Mouse (Mus musculus): Measurements from ENCODE around the gene Gdf1. TPM values are rescaled to one million over a fixed set of nuclear protein-coding genes. Genes with fewer than 3 reads are reported as not detected.

Gdf1 gene
- polyA plus RNA-seq, 1 experiment from 2014 or later, result 0.18 TPM

GRCm38 (mm10) chr8:70370476-70370875, 40.9 kb downstream of the Gdf1 start:
- H3K9me3 ChIP-seq (replicated peaks; ENCODE audit: control insufficient read depth, low read length), result no peaks in the 10 kb centered on the region
- peaks cover 46% of the 10 kb centered on the region for H3K27me3 ChIP-seq (ENCODE audit: control insufficient read depth, insufficient read depth, low read depth, low read length)
- H3K9ac ChIP-seq (ENCODE audit: low read depth, low read length), result no peak overlapping the region
- no peak for ATAC-seq (ENCODE audit: low read depth)
- no peak overlapping the region for H3K4me2 ChIP-seq (ENCODE audit: low read depth, low read length)
- no peak overlapping the region for H3K4me3 ChIP-seq (ENCODE audit: low read depth, low read length)
- H3K27ac ChIP-seq (ENCODE audit: low read length), result no peak overlapping the region
- 80% methylated on average over 7 of the region's 7 CpGs for WGBS (ENCODE audit: insufficient replicate concordance)
- peaks cover 27% of the 10 kb centered on the region for H3K4me1 ChIP-seq (ENCODE audit: control insufficient read depth, low read depth, low read length)
- H3K36me3 ChIP-seq (ENCODE audit: control insufficient read depth, insufficient read depth), result no peaks in the 10 kb centered on the region

DNA sequence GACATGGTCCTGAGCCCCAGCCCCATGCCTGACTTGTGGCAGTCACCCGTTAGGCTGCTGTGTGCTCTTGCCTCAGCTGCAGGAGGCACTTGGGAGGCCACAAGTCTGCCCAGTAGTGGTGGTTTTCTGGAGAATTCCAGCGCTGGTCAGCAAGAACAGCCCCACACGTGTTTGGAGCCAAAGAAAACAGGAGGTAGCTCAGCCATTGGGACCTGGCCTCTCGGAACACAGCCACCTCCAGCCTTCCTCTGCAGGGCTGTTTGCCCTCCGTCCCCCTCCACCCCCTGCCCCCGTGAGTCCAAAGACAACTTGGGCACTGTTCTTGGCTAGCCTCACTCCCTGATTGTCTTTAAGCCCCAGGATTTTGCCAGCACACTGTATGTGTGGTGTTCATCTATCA, 42.3 kb downstream of the Gdf1 start:
- H3K9ac ChIP-seq (ENCODE audit: low read depth, low read length), result no peak overlapping the region
- no peak overlapping the region for H3K4me3 ChIP-seq (ENCODE audit: low read depth, low read length)
- H3K27ac ChIP-seq (ENCODE audit: low read length), result no peak overlapping the region
- 40% methylated on average over 6 of the region's 6 CpGs for WGBS (ENCODE audit: insufficient replicate concordance)
- no peak for ATAC-seq (ENCODE audit: low read depth)
- H3K9me3 ChIP-seq (replicated peaks; ENCODE audit: control insufficient read depth, low read length), result no peaks in the 10 kb centered on the region
- H3K36me3 ChIP-seq (ENCODE audit: control insufficient read depth, insufficient read depth), result no peaks in the 10 kb centered on the region
- H3K4me1 ChIP-seq (ENCODE audit: control insufficient read depth, low read depth, low read length), result peaks cover 33% of the 10 kb centered on the region
- no peak overlapping the region for H3K4me2 ChIP-seq (ENCODE audit: low read depth, low read length)
- H3K27me3 ChIP-seq (ENCODE audit: control insufficient read depth, insufficient read depth, low read depth, low read length), result peaks cover 61% of the 10 kb centered on the region

DNA sequence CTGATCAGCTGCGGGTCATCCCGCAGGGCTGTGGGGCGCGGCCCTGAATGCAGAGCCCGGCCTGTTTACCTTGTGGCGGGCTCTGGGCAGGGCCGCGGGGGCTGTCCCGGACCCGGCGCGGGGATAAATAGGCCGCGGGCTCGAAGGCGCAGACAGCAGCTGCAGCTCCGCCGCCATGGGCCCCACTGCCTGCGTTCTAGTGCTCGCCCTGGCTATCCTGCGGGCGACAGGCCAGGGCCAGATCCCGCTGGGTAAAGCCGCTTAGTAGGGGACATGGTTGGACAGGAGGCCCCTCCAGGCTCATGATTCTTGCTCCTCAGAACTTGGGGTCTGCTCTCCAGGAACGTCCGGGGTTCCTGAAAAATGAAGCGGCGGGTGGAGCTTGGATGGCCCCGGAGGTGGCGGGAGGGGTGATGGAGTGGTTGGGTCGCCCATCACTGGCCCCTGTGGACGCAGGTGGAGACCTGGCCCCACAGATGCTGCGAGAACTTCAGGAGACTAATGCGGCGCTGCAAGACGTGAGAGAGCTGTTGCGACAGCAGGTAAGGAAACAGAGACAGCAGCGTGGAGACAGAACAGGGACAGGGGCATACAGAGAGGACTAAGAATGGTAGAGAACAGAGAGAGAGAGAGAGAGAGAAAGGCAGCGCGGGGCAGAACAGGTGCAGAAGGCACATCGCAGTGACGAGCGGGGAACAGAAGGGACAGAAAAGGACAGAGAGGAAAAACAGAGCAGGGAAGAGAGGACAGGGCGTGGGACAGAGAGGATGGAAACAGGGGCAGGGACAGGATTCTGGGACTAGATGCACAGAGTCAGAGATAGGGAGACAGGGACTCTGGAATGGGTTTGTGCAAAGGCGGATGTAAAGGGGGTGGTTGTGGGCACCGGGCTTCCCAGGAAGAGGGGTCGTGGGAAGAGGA, 44.0 kb downstream of the Gdf1 start, which contains the start of gene Comp:
Gene Comp, plus strand, starts transcription at position 162 of the 921 bp plus-strand sequence.
- H3K4me3 ChIP-seq (ENCODE audit: low read depth, low read length), result peak within 1 kb of the TSS; percentile 46
- peaks cover 33% of the 10 kb centered on the region for H3K4me1 ChIP-seq (ENCODE audit: control insufficient read depth, low read depth, low read length)
- no peaks in the 10 kb centered on the region for H3K9me3 ChIP-seq (replicated peaks; ENCODE audit: control insufficient read depth, low read length)
- H3K9ac ChIP-seq (ENCODE audit: low read depth, low read length), result no peak within 1 kb of the TSS
- no peak within 1 kb of the TSS for H3K27ac ChIP-seq (ENCODE audit: low read length)
- H3K4me2 ChIP-seq (ENCODE audit: low read depth, low read length), result peak within 1 kb of the TSS; percentile 56
- 4% methylated on average over 47 of the region's 47 CpGs for WGBS (ENCODE audit: insufficient replicate concordance)
- H3K36me3 ChIP-seq (ENCODE audit: control insufficient read depth, insufficient read depth), result no peaks in the 10 kb centered on the region
- peak; percentile 14; the same call in 1 of the 2 replicates for ATAC-seq (ENCODE audit: low read depth)
- H3K27me3 ChIP-seq (ENCODE audit: control insufficient read depth, insufficient read depth, low read depth, low read length), result peaks cover 71% of the 10 kb centered on the region

- H3K4me3 ChIP-seq (ENCODE audit: low read depth, low read length), result peak overlapping the region; percentile 46
- under 1% methylated on average over 52 of the region's 53 CpGs for WGBS (ENCODE audit: insufficient replicate concordance)
- H3K36me3 ChIP-seq (ENCODE audit: control insufficient read depth, insufficient read depth), result no peaks in the 10 kb centered on the region
- no peak overlapping the region for H3K27ac ChIP-seq (ENCODE audit: low read length)
- H3K4me2 ChIP-seq (ENCODE audit: low read depth, low read length), result peak overlapping the region; percentile 56
- peaks cover 78% of the 10 kb centered on the region for H3K27me3 ChIP-seq (ENCODE audit: control insufficient read depth, insufficient read depth, low read depth, low read length)
- no peaks in the 10 kb centered on the region for H3K9me3 ChIP-seq (replicated peaks; ENCODE audit: control insufficient read depth, low read length)
- peaks cover 33% of the 10 kb centered on the region for H3K4me1 ChIP-seq (ENCODE audit: control insufficient read depth, low read depth, low read length)
- H3K9ac ChIP-seq (ENCODE audit: low read depth, low read length), result no peak overlapping the region
- ATAC-seq (ENCODE audit: low read depth), result peak; percentile 65
These were observed 44.8 kb downstream of the Gdf1 start for GRCm38 (mm10) chr8:70374318-70374927.

DNA sequence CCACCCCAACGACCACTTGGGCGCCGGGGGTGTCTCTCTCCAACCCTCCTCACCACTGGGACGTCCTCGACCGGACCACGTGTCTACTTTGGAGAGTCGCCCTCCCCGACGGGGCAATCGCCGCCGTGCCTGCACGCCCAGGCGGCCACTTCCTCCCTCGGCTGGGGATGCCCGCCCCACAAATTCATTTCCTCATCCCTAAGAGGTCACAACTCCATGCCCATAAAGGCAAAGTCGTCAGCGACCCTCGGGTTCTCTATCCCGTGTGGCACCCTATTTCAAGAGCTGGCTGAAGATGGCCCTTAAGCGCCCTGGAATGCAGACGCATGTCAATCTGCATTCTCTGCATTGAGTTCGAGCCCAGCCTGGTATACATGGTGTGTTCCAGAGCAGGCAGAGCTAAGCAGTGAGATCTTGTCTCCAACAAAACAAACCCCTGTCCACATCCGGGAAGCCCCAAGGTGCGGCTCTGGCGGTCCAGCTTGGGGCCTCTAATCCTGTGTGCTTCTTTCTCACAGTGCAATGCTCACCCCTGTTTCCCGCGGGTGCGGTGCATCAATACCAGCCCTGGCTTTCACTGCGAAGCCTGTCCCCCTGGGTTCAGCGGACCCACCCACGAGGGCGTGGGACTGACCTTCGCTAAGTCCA, 45.7 kb downstream of the Gdf1 start:
- Histone ChIP-seq H3K4me1 (ENCODE audit: control insufficient read depth, low read depth, low read length) (peaks cover 33% of the 10 kb centered on the region), H3K4me3 (ENCODE audit: low read depth, low read length) (no peak overlapping the region), H3K9me3 (replicated peaks; ENCODE audit: control insufficient read depth, low read length) (no peaks in the 10 kb centered on the region), H3K27me3 (ENCODE audit: control insufficient read depth, insufficient read depth, low read depth, low read length) (peaks cover 80% of the 10 kb centered on the region), H3K36me3 (ENCODE audit: control insufficient read depth, insufficient read depth) (no peaks in the 10 kb centered on the region), H3K4me2 (ENCODE audit: low read depth, low read length) (peak overlapping the region; percentile 56; the same call in 1 of the 2 replicates), H3K9ac (ENCODE audit: low read depth, low read length) (no peak overlapping the region), H3K27ac (ENCODE audit: low read length) (no peak overlapping the region)
- ATAC-seq (ENCODE audit: low read depth), result no peak; the same call in 1 of the 2 replicates
- 6% methylated on average over 35 of the region's 35 CpGs for WGBS (ENCODE audit: insufficient replicate concordance)

DNA sequence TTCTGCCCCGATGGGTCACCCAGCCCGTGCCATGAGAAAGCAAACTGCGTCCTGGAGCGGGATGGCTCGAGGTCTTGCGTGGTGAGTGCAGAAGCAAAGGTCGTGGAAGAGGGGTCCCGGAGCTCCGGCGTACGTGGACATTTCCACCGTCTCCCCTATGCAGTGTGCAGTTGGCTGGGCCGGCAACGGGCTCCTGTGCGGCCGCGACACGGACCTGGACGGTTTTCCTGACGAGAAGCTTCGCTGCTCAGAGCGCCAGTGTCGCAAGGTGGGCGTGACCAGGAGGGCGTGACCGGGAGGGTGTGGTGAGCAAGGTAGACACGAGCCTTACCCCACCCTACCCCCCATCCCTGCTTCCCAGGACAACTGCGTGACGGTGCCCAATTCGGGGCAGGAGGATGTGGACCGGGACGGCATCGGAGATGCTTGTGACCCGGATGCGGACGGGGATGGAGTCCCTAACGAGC, 46.7 kb downstream of the Gdf1 start:
- Histone ChIP-seq H3K36me3 (ENCODE audit: control insufficient read depth, insufficient read depth) (no peaks in the 10 kb centered on the region), H3K4me1 (ENCODE audit: control insufficient read depth, low read depth, low read length) (peaks cover 33% of the 10 kb centered on the region), H3K9ac (ENCODE audit: low read depth, low read length) (no peak overlapping the region), H3K4me2 (ENCODE audit: low read depth, low read length) (0 out of 2 replicates have a peak overlapping the region, but pooled peaks have one; percentile 4), H3K9me3 (replicated peaks; ENCODE audit: control insufficient read depth, low read length) (no peaks in the 10 kb centered on the region), H3K27me3 (ENCODE audit: control insufficient read depth, insufficient read depth, low read depth, low read length) (peaks cover 76% of the 10 kb centered on the region), H3K4me3 (ENCODE audit: low read depth, low read length) (0 out of 2 replicates have a peak overlapping the region, but pooled peaks have one; percentile 9), H3K27ac (ENCODE audit: low read length) (no peak overlapping the region)
- no peak for ATAC-seq (ENCODE audit: low read depth)
- WGBS (ENCODE audit: insufficient replicate concordance), result 7% methylated on average over 37 of the region's 37 CpGs

GRCm38 (mm10) chr8:70377049-70377448, 47.4 kb downstream of the Gdf1 start:
- Histone ChIP-seq H3K4me2 (ENCODE audit: low read depth, low read length) (no peak overlapping the region), H3K4me3 (ENCODE audit: low read depth, low read length) (no peak overlapping the region), H3K4me1 (ENCODE audit: control insufficient read depth, low read depth, low read length) (peaks cover 33% of the 10 kb centered on the region), H3K9me3 (replicated peaks; ENCODE audit: control insufficient read depth, low read length) (no peaks in the 10 kb centered on the region), H3K27me3 (ENCODE audit: control insufficient read depth, insufficient read depth, low read depth, low read length) (peaks cover 69% of the 10 kb centered on the region), H3K9ac (ENCODE audit: low read depth, low read length) (no peak overlapping the region), H3K27ac (ENCODE audit: low read length) (no peak overlapping the region), H3K36me3 (ENCODE audit: control insufficient read depth, insufficient read depth) (no peaks in the 10 kb centered on the region)
- ATAC-seq (ENCODE audit: low read depth), result no peak
- WGBS (ENCODE audit: insufficient replicate concordance), result 13% methylated on average over 15 of the region's 15 CpGs

DNA sequence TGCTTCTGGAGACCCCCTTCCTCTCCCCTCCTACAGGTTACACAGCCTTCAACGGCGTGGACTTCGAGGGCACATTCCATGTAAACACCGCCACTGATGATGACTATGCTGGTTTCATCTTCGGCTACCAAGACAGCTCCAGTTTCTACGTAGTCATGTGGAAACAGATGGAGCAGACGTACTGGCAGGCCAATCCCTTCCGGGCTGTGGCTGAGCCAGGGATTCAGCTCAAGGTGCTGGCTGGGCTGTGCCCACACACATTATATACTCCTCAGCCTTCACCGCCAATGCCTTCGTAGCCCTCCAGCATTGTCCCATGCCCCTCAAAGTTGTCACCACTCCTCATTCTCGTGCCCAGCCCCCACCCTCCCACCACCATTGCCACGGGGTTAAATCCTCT, 50.5 kb downstream of the Gdf1 start:
- Histone ChIP-seq H3K27me3 (ENCODE audit: control insufficient read depth, insufficient read depth, low read depth, low read length) (peaks cover 38% of the 10 kb centered on the region), H3K36me3 (ENCODE audit: control insufficient read depth, insufficient read depth) (no peaks in the 10 kb centered on the region)

More for the DNA sequence above, 50.5 kb downstream of the Gdf1 start:
- peaks cover 14% of the 10 kb centered on the region for H3K4me1 ChIP-seq (ENCODE audit: control insufficient read depth, low read depth, low read length)
- no peak overlapping the region for H3K9ac ChIP-seq (ENCODE audit: low read depth, low read length)
- no peak for ATAC-seq (ENCODE audit: low read depth)
- no peak overlapping the region for H3K27ac ChIP-seq (ENCODE audit: low read length)
- WGBS (ENCODE audit: insufficient replicate concordance), result 68% methylated on average over 12 of the region's 12 CpGs
- no peak overlapping the region for H3K4me2 ChIP-seq (ENCODE audit: low read depth, low read length)
- H3K4me3 ChIP-seq (ENCODE audit: low read depth, low read length), result no peak overlapping the region
- no peaks in the 10 kb centered on the region for H3K9me3 ChIP-seq (replicated peaks; ENCODE audit: control insufficient read depth, low read length)

Measured in liver, embryonic 16.5 days (tissue).